Mouse (Mus musculus) brain, embryonic 14.5 days (tissue): ENCODE data around the gene Abhd16a.

Experiments
- CTCF ChIP-seq: fragments of 200-500 bp; IDR thresholded peaks from 2 replicates; pipeline ENCODE4 v1.5.1; 2012; ENCODE audit warnings: inconsistent platforms, mild to moderate bottlenecking, moderate library complexity, borderline replicate concordance; ENCODE audit not compliant: insufficient read depth, insufficient read length; ENCODE audit errors: extremely low read depth
- POLR2A ChIP-seq: fragments of 200-500 bp; IDR thresholded peaks from 2 replicates; pipeline ENCODE4 v1.6.1; 2012; ENCODE audit warnings: mild to moderate bottlenecking, inconsistent platforms, borderline replicate concordance; ENCODE audit not compliant: poor library complexity, insufficient read depth, insufficient read length, severe bottlenecking; ENCODE audit errors: extremely low read depth

DNA sequence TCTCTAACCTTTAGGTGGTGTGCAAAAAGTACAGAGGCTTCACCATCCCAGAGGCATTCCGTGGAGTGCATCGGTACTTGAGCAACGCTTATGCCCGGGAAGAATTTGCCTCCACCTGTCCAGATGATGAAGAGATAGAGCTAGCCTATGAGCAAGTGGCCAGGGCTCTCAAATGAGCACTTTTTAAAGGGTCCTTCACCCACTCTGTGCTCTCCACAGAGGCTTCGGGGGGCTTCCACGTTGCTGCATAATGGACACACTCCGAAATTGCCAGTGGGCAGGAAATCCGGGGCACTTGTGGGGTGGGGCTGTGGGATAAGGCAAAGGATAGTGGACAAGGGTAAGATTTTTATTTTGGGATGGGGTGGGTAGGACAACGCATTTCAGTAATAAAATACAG is 30.7 kb upstream of the Abhd16a start:
- TF ChIP-seq CTCF (no peak), POLR2A (no peak)
